Mouse (Mus musculus): ENCODE data around the gene Pkn1. TPM values are rescaled to one million over a fixed set of nuclear protein-coding genes. Genes with fewer than 3 reads are reported as not detected.

The Pkn1 gene
- polyA plus RNA-seq, 1 experiment from 2014 or later: 25.1 TPM

DNA sequence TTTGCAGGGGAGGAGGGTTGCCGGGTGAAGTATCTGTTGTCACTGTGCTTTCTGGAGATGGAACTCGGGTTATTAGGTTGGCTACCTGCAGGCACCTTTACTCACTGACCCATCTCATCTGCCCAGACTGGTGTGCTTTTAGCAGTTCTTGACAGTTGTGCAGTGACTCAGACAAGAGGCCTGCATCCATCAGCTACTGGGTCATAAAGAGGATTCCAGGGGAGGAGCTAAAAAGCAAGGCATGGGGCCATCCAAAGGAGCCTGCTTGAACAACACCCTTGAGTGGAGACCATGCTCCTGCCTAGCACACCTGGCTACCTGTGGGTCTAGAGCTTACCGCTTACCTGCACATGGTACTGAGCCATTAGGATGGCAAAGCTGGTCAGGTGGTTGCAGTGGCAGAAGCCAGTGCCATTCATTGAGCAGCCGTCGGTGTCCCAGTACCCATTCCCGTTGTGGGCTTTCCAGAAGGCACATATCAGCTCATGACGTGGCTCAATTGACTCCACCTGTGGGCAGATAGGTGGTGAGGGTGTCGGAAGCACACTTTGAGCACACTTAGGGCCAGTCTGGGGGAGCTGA lies 26.6 kb upstream of the Pkn1 start:
- Histone ChIP-seq H3K4me1 (ENCODE audit: control insufficient read depth, insufficient read depth, low read length) (no peaks in the 10 kb centered on the region), H3K4me3 (ENCODE audit: low read depth, low read length) (no peak overlapping the region), H3K27ac (ENCODE audit: low read depth, low read length) (no peak overlapping the region), H3K27me3 (ENCODE audit: control insufficient read depth, insufficient read depth, low read length) (no peaks in the 10 kb centered on the region), H3K9me3 (ENCODE audit: control insufficient read depth, low read length) (no peaks in the 10 kb centered on the region), H3K9ac (replicated peaks; ENCODE audit: low read depth, low read length) (no peak overlapping the region), H3K4me2 (ENCODE audit: low read depth, low read length) (no peak overlapping the region), H3K36me3 (ENCODE audit: control insufficient read depth, insufficient read depth, low read length) (peaks cover 49% of the 10 kb centered on the region)
- ATAC-seq (ENCODE audit: low read depth): no peak
- 96% methylated on average over 8 of the region's 8 CpGs for WGBS

- Histone ChIP-seq H3K9ac (replicated peaks; ENCODE audit: low read depth, low read length) (no peak overlapping the region), H3K36me3 (ENCODE audit: control insufficient read depth, insufficient read depth, low read length) (peaks cover 54% of the 10 kb centered on the region), H3K27ac (ENCODE audit: low read depth, low read length) (no peak overlapping the region), H3K9me3 (ENCODE audit: control insufficient read depth, low read length) (no peaks in the 10 kb centered on the region), H3K4me2 (ENCODE audit: low read depth, low read length) (no peak overlapping the region), H3K4me3 (ENCODE audit: low read depth, low read length) (no peak overlapping the region), H3K4me1 (ENCODE audit: control insufficient read depth, insufficient read depth, low read length) (no peaks in the 10 kb centered on the region), H3K27me3 (ENCODE audit: control insufficient read depth, insufficient read depth, low read length) (no peaks in the 10 kb centered on the region)
- WGBS: 44% methylated on average over 15 of the region's 15 CpGs
- peak; percentile 71 for ATAC-seq (ENCODE audit: low read depth)
Measured at GRCm38 (mm10) chr8:83724697-83725482, 25.9 kb upstream of the Pkn1 start.

DNA sequence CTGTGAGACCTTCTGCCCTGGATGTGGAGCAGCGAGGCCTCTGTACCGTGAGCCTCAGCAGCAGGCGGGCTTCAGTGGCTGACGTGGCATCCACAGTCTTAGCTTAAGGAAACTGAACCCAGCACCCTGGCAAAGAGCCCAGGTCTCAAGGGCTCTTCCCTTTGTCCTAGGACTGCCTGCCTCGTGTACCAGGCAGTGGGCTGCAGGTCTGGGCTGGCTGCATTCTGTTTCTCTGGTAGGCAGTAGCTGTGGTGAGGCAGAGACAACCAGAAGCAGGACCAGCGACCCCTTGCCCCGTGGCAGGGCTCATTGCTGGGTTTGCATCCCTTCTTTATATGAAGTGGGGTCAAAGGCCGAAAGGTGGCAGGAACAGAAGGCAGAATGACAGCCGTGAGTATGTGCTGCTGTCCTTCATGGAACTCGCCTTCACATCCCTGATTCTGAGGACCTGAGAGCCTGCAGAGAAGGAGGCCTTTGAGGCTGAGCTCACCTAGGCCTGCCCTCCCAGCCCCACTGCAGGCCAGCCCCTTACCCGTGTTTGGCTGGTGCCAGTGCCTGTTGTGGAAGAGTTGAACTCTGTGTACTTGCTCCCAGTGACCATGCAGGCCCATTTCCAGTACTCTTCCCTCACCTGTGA lies 24.6 kb upstream of the Pkn1 start:
- no peak overlapping the region for H3K4me2 ChIP-seq (ENCODE audit: low read depth, low read length)
- H3K9ac ChIP-seq (replicated peaks; ENCODE audit: low read depth, low read length): no peak overlapping the region
- H3K4me3 ChIP-seq (ENCODE audit: low read depth, low read length): no peak overlapping the region
- H3K9me3 ChIP-seq (ENCODE audit: control insufficient read depth, low read length): no peaks in the 10 kb centered on the region
- H3K36me3 ChIP-seq (ENCODE audit: control insufficient read depth, insufficient read depth, low read length): peaks cover 58% of the 10 kb centered on the region
- ATAC-seq (ENCODE audit: low read depth): no peak
- H3K4me1 ChIP-seq (ENCODE audit: control insufficient read depth, insufficient read depth, low read length): no peaks in the 10 kb centered on the region
- H3K27me3 ChIP-seq (ENCODE audit: control insufficient read depth, insufficient read depth, low read length): no peaks in the 10 kb centered on the region
- H3K27ac ChIP-seq (ENCODE audit: low read depth, low read length): no peak overlapping the region
- WGBS: 84% methylated on average over 11 of the region's 11 CpGs

DNA sequence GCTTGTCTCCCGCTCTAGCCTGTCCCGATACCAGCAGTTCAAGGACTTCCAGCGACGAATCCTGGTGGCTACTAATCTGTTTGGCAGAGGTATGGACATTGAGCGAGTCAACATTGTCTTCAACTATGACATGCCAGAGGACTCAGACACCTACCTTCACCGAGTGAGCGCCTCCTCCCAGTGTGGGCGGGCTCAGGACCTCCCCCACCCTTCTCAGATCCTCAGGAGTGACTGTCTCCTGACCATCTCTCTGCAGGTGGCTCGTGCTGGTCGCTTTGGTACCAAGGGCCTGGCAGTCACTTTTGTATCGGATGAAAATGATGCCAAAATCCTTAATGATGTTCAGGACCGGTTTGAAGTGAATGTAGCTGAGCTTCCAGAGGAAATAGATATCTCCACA lies 23.7 kb upstream of the Pkn1 start:
- 0 out of 2 replicates have a peak, but pooled peaks cover 4% of the 10 kb centered on the region for H3K4me1 ChIP-seq (ENCODE audit: control insufficient read depth, insufficient read depth, low read length)
- H3K9ac ChIP-seq (replicated peaks; ENCODE audit: low read depth, low read length): no peak overlapping the region
- 93% methylated on average over 12 of the region's 12 CpGs for WGBS
- H3K27me3 ChIP-seq (ENCODE audit: control insufficient read depth, insufficient read depth, low read length): no peaks in the 10 kb centered on the region
- ATAC-seq (ENCODE audit: low read depth): no peak
- H3K9me3 ChIP-seq (ENCODE audit: control insufficient read depth, low read length): no peaks in the 10 kb centered on the region
- no peak overlapping the region for H3K4me3 ChIP-seq (ENCODE audit: low read depth, low read length)
- H3K27ac ChIP-seq (ENCODE audit: low read depth, low read length): no peak overlapping the region
- H3K4me2 ChIP-seq (ENCODE audit: low read depth, low read length): no peak overlapping the region
- peaks cover 58% of the 10 kb centered on the region for H3K36me3 ChIP-seq (ENCODE audit: control insufficient read depth, insufficient read depth, low read length)

- H3K9ac ChIP-seq (replicated peaks; ENCODE audit: low read depth, low read length): no peak overlapping the region
- 92% methylated on average over 24 of the region's 25 CpGs for WGBS
- no peak overlapping the region for H3K27ac ChIP-seq (ENCODE audit: low read depth, low read length)
- no peaks in the 10 kb centered on the region for H3K27me3 ChIP-seq (ENCODE audit: control insufficient read depth, insufficient read depth, low read length)
- ATAC-seq (ENCODE audit: low read depth): no peak
- H3K4me3 ChIP-seq (ENCODE audit: low read depth, low read length): no peak overlapping the region
- peaks cover 9% of the 10 kb centered on the region; the same call in 1 of the 2 replicates for H3K4me1 ChIP-seq (ENCODE audit: control insufficient read depth, insufficient read depth, low read length)
- H3K36me3 ChIP-seq (ENCODE audit: control insufficient read depth, insufficient read depth, low read length): peaks cover 58% of the 10 kb centered on the region
- no peak overlapping the region for H3K4me2 ChIP-seq (ENCODE audit: low read depth, low read length)
- no peaks in the 10 kb centered on the region for H3K9me3 ChIP-seq (ENCODE audit: control insufficient read depth, low read length)
Measured at GRCm38 (mm10) chr8:83721405-83722025, 22.5 kb upstream of the Pkn1 start.

- Histone ChIP-seq H3K4me1 (ENCODE audit: control insufficient read depth, insufficient read depth, low read length) (peaks cover 16% of the 10 kb centered on the region; the same call in 1 of the 2 replicates), H3K4me3 (ENCODE audit: low read depth, low read length) (no peak overlapping the region), H3K27ac (ENCODE audit: low read depth, low read length) (no peak overlapping the region), H3K9me3 (ENCODE audit: control insufficient read depth, low read length) (no peaks in the 10 kb centered on the region), H3K27me3 (ENCODE audit: control insufficient read depth, insufficient read depth, low read length) (no peaks in the 10 kb centered on the region), H3K36me3 (ENCODE audit: control insufficient read depth, insufficient read depth, low read length) (peaks cover 50% of the 10 kb centered on the region), H3K9ac (replicated peaks; ENCODE audit: low read depth, low read length) (no peak overlapping the region), H3K4me2 (ENCODE audit: low read depth, low read length) (no peak overlapping the region)
- WGBS: 86% methylated on average over 2 of the region's 2 CpGs
- ATAC-seq (ENCODE audit: low read depth): no peak
Measured at GRCm38 (mm10) chr8:83719693-83720092, 20.7 kb upstream of the Pkn1 start.

- Histone ChIP-seq H3K27me3 (ENCODE audit: control insufficient read depth, insufficient read depth, low read length) (no peaks in the 10 kb centered on the region), H3K27ac (ENCODE audit: low read depth, low read length) (no peak overlapping the region), H3K9me3 (ENCODE audit: control insufficient read depth, low read length) (no peaks in the 10 kb centered on the region), H3K36me3 (ENCODE audit: control insufficient read depth, insufficient read depth, low read length) (peaks cover 43% of the 10 kb centered on the region), H3K4me2 (ENCODE audit: low read depth, low read length) (no peak overlapping the region), H3K4me3 (ENCODE audit: low read depth, low read length) (no peak overlapping the region), H3K9ac (replicated peaks; ENCODE audit: low read depth, low read length) (no peak overlapping the region), H3K4me1 (ENCODE audit: control insufficient read depth, insufficient read depth, low read length) (peaks cover 16% of the 10 kb centered on the region; the same call in 1 of the 2 replicates)
- ATAC-seq (ENCODE audit: low read depth): no peak
- 86% methylated on average over 2 of the region's 2 CpGs for WGBS
Measured at GRCm38 (mm10) chr8:83719048-83719447, 20.1 kb upstream of the Pkn1 start.

- H3K4me1 ChIP-seq (ENCODE audit: control insufficient read depth, insufficient read depth, low read length): peaks cover 16% of the 10 kb centered on the region; the same call in 1 of the 2 replicates
- no peaks in the 10 kb centered on the region for H3K27me3 ChIP-seq (ENCODE audit: control insufficient read depth, insufficient read depth, low read length)
- ATAC-seq (ENCODE audit: low read depth): no peak
- H3K4me3 ChIP-seq (ENCODE audit: low read depth, low read length): peak overlapping the region; percentile 70; the same call in 1 of the 2 replicates
- H3K9me3 ChIP-seq (ENCODE audit: control insufficient read depth, low read length): no peaks in the 10 kb centered on the region
- WGBS: 70% methylated on average over 2 of the region's 2 CpGs
- H3K36me3 ChIP-seq (ENCODE audit: control insufficient read depth, insufficient read depth, low read length): peaks cover 19% of the 10 kb centered on the region
- H3K9ac ChIP-seq (replicated peaks; ENCODE audit: low read depth, low read length): no peak overlapping the region
- H3K27ac ChIP-seq (ENCODE audit: low read depth, low read length): no peak overlapping the region
- H3K4me2 ChIP-seq (ENCODE audit: low read depth, low read length): peak overlapping the region; percentile 79; the same call in 1 of the 2 replicates
Measured at GRCm38 (mm10) chr8:83716563-83716962, 17.6 kb upstream of the Pkn1 start.

All from neural tube, embryonic 14.5 days (tissue).